Mouse (Mus musculus): Measurements from ENCODE around the gene Myb.

- no peak for TF ChIP-seq CTCF (IDR thresholded peaks at IDR 0.05; ENCODE audit: borderline replicate concordance, insufficient read depth, low read length)
- TF ChIP-seq POLR2A (IDR thresholded peaks at IDR 0.05; ENCODE audit: low read depth, low read length) = no peak
Measured at GRCm38 (mm10) chr10:21090922-21091700, 69.7 kb downstream of the Myb start.
